Mouse (Mus musculus): Measurements from ENCODE around the gene Tjap1. TPM values are rescaled to one million over a fixed set of nuclear protein-coding genes. Genes with fewer than 3 reads are reported as not detected.

Tjap1 gene
- polyA plus RNA-seq, 1 experiment from 2014 or later, result 60.0 TPM

DNA sequence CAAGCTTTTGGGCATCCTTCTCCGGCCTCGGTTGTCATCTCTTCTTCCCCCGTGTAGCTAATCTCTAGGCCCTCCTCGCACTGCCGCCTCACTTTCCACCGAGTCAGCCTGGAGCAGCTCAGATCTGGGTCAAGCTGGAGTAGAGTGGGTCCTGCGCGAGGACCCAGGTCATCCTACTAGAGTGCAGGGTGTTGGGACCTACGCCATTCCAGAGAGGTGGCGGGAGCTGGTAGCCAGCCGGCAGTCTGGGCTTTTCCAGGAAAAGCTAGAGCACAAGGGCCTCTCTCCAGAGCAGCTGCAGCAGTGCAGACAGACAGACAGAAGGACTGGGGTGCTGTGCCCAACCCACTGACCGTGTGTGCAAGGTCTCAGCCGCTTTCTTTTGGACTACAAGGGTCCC is 40.6 kb downstream of the Tjap1 start:
- no peaks in the 10 kb centered on the region for H3K9me3 ChIP-seq
- no peaks in the 10 kb centered on the region for H3K27me3 ChIP-seq (ENCODE audit: poor library complexity, severe bottlenecking)
- H3K27ac ChIP-seq, result no peak overlapping the region
- H3K36me3 ChIP-seq (replicated peaks), result peaks cover 97% of the 10 kb centered on the region
- H3K4me1 ChIP-seq, result peaks cover 11% of the 10 kb centered on the region
- WGBS, result 89% methylated on average over 13 of the region's 13 CpGs
- no peak for DNase-seq (ENCODE audit: extremely low spot score, low spot score)
- H3K4me3 ChIP-seq, result no peak overlapping the region

DNA sequence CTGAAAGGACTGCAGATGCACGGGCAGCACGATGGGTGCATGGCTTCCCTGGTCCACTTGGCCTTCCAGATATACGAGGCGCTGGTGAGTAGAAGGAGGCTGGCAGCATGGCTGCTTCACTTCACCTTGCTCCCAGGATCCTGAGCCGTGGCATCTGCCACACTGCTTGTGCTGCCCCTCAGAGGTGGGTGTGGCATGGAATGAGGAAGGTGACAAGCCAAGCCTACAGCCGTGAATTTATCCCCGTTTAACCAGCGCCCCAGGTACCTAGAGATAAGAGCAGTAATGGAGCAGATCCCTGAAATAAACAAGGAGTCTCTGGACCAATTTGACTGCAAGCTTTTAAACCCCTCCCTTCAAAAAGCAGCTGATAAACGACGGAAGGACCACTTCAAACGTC is 41.4 kb downstream of the Tjap1 start:
- H3K27me3 ChIP-seq (ENCODE audit: poor library complexity, severe bottlenecking), result no peaks in the 10 kb centered on the region
- H3K9me3 ChIP-seq, result no peaks in the 10 kb centered on the region
- peaks cover 100% of the 10 kb centered on the region for H3K36me3 ChIP-seq (replicated peaks)
- no peak overlapping the region for H3K27ac ChIP-seq
- DNase-seq (ENCODE audit: extremely low spot score, low spot score), result no peak
- H3K4me1 ChIP-seq, result peaks cover 4% of the 10 kb centered on the region
- H3K4me3 ChIP-seq, result no peak overlapping the region
- 90% methylated on average over 11 of the region's 11 CpGs for WGBS

DNA sequence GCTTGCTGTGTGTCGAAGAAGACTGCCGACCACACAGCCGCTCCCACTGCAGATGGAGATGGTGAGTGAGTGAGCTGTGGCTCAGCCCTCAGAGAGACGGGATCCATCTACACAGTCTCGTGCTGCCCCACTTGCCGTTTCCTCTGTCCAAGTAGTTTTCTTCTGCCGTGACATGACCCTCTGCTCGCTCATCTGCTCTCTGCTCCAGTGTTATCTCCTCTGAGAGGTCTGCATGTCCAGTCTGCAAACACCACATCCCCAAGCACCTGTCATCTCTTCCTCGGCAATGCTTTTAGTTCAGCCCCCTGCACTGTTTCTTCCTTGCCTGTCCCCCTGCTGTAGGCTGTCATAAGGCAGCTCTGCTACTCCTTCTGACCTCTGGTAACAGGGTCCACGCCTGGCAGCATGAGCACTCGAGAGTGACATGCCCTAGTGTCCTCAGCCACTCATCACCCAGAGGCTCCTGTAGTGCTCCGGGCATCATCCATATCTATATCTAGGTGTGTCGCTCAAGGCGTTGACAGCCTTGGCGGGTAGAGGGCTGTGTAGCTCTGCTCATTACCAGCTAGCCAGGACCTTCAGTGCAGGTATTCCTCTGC is 43.2 kb downstream of the Tjap1 start:
- H3K36me3 ChIP-seq (replicated peaks), result peaks cover 100% of the 10 kb centered on the region
- 93% methylated on average over 15 of the region's 15 CpGs for WGBS

DNA sequence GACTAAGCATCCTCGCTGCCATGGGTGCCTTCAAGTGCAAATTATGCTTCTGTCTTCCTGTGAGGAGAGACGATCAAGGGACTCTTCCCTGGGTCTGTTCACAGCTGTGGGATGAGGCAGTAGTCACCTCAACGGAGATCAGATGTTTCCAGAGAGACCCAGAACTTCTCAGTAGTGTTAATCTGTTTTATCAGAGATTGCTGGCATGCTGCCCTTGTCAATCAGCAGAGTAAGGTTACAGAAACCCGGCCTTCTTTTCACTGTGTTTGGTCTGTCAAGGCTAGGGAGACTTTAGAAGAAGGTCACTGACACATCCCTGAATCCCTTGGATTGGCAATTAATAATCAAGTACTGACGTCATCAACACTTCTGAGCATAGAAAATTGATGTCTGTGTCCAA is 45.3 kb downstream of the Tjap1 start:
- 86% methylated on average over 5 of the region's 5 CpGs for WGBS
- Histone ChIP-seq H3K4me3 (no peak overlapping the region), H3K27ac (no peak overlapping the region), H3K9me3 (no peaks in the 10 kb centered on the region), H3K4me1 (no peaks in the 10 kb centered on the region), H3K36me3 (replicated peaks) (peaks cover 100% of the 10 kb centered on the region), H3K27me3 (ENCODE audit: poor library complexity, severe bottlenecking) (no peaks in the 10 kb centered on the region)
- DNase-seq (ENCODE audit: extremely low spot score, low spot score), result no peak

More for the DNA sequence above, 43.2 kb downstream of the Tjap1 start:
- no peaks in the 10 kb centered on the region for H3K27me3 ChIP-seq (ENCODE audit: poor library complexity, severe bottlenecking)
- H3K27ac ChIP-seq, result no peak overlapping the region
- no peaks in the 10 kb centered on the region for H3K4me1 ChIP-seq
- no peaks in the 10 kb centered on the region for H3K9me3 ChIP-seq
- DNase-seq (ENCODE audit: extremely low spot score, low spot score), result no peak
- no peak overlapping the region for H3K4me3 ChIP-seq

DNA sequence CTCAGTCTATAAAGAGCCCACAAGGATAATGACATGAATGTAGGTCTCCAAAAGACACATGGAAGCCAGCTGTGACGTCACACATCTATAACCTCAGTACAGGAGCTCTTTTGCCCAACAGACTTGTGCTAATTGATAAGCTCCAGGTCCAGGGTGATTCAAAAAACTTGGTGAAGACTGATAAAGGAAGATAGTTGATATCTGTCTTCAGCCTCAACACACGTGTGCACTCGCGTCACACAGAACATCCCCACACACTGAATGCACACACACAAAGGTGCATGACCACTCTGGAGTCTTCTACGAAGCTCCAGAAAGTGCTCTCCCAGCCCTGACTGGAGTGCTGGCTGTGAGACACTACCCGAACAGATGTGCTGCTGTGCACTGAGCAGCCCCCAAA is 45.7 kb downstream of the Tjap1 start:
- peaks cover 100% of the 10 kb centered on the region for H3K36me3 ChIP-seq (replicated peaks)
- H3K27me3 ChIP-seq (ENCODE audit: poor library complexity, severe bottlenecking), result no peaks in the 10 kb centered on the region
- no peaks in the 10 kb centered on the region for H3K9me3 ChIP-seq
- DNase-seq (ENCODE audit: extremely low spot score, low spot score), result no peak
- H3K27ac ChIP-seq, result no peak overlapping the region
- no peak overlapping the region for H3K4me3 ChIP-seq
- 93% methylated on average over 6 of the region's 6 CpGs for WGBS
- no peaks in the 10 kb centered on the region for H3K4me1 ChIP-seq

GRCm38 (mm10) chr17:46236067-46236466 is 46.8 kb downstream of the Tjap1 start:
- Histone ChIP-seq H3K36me3 (replicated peaks) (peaks cover 100% of the 10 kb centered on the region), H3K9me3 (no peaks in the 10 kb centered on the region), H3K27ac (no peak overlapping the region), H3K4me3 (no peak overlapping the region), H3K4me1 (no peaks in the 10 kb centered on the region), H3K27me3 (ENCODE audit: poor library complexity, severe bottlenecking) (no peaks in the 10 kb centered on the region)
- no peak for DNase-seq (ENCODE audit: extremely low spot score, low spot score)
- 89% methylated on average over 1 of the region's 1 CpGs for WGBS

DNA sequence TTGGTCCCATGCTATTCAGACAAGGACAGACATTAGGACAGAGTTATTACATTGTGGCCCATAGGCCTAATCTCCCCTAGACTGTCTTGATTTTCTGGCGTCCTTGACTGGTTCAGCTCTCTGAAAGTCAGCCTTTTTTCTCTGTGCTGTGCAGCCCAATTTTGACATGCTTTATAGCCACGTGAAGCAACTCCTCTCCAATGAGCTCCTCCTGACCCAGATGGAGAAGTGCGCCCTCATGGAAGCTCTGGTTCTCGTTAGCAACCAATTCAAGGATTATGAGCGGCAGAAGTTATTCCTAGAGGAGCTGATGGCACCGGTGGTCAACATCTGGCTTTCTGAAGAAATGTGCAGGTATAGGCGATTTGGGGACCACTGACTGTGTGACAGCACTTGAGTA is 55.2 kb downstream of the Tjap1 start:
- no peak overlapping the region for H3K4me3 ChIP-seq
- 83% methylated on average over 7 of the region's 7 CpGs for WGBS
- no peaks in the 10 kb centered on the region for H3K4me1 ChIP-seq
- no peak overlapping the region for H3K27ac ChIP-seq
- H3K27me3 ChIP-seq (ENCODE audit: poor library complexity, severe bottlenecking), result no peaks in the 10 kb centered on the region
- H3K9me3 ChIP-seq, result no peaks in the 10 kb centered on the region
- H3K36me3 ChIP-seq (replicated peaks), result peaks cover 100% of the 10 kb centered on the region
- DNase-seq (ENCODE audit: extremely low spot score, low spot score), result no peak

- H3K9me3 ChIP-seq, result no peaks in the 10 kb centered on the region
- no peak overlapping the region for H3K27ac ChIP-seq
- no peak overlapping the region for H3K4me3 ChIP-seq
- H3K4me1 ChIP-seq, result no peaks in the 10 kb centered on the region
- WGBS, result 93% methylated on average over 3 of the region's 3 CpGs
- peaks cover 100% of the 10 kb centered on the region for H3K36me3 ChIP-seq (replicated peaks)
- no peaks in the 10 kb centered on the region for H3K27me3 ChIP-seq (ENCODE audit: poor library complexity, severe bottlenecking)
- DNase-seq (ENCODE audit: extremely low spot score, low spot score), result no peak
Observed at GRCm38 (mm10) chr17:46221601-46222000, 61.2 kb downstream of the Tjap1 start.

- no peaks in the 10 kb centered on the region for H3K4me1 ChIP-seq
- no peaks in the 10 kb centered on the region for H3K27me3 ChIP-seq (ENCODE audit: poor library complexity, severe bottlenecking)
- H3K4me3 ChIP-seq, result no peak overlapping the region
- H3K9me3 ChIP-seq, result no peaks in the 10 kb centered on the region
- 95% methylated on average over 3 of the region's 3 CpGs for WGBS
- DNase-seq (ENCODE audit: extremely low spot score, low spot score), result no peak
- peaks cover 100% of the 10 kb centered on the region for H3K36me3 ChIP-seq (replicated peaks)
- H3K27ac ChIP-seq, result no peak overlapping the region
Observed at GRCm38 (mm10) chr17:46210550-46210949, 72.3 kb downstream of the Tjap1 start.

MicroRNAs encoded within 50 kb of the gene (microRNA counts, 519-probe panel; counts per million panel counts)
- microRNA mmu-miR-693-3p, result 341 counts per million, percentile 65 among the panel's probes with 10 or more counts
- 341 counts per million, percentile 65 among the panel's probes with 10 or more counts for microRNA mmu-miR-693-5p

Small RNA genes within 50 kb of the gene (microRNA-seq; reads per million reads assigned to microRNA genes)
- 1.8 reads per million for gene Mir693

Other genes with a start within 250 kb of the Tjap1 start
- 152 and 154 TPM in 2 replicates for gene Mrps18a, start 172.0 kb downstream of the Tjap1 start, polyA plus RNA-seq (2016; fragmentation: Nextera tagmentation; extraction: Ambion mirVana)
- gene Rsph9, start 138.8 kb downstream of the Tjap1 start, polyA plus RNA-seq (2016; fragmentation: Nextera tagmentation; extraction: Ambion mirVana), result 8.9 and 11.3 TPM in 2 replicates
- 36.3 and 36.8 TPM in 2 replicates for gene Mad2l1bp, start 129.5 kb downstream of the Tjap1 start, polyA plus RNA-seq (2016; fragmentation: Nextera tagmentation; extraction: Ambion mirVana)
- 29.8 and 30.0 TPM in 2 replicates for gene Gtpbp2, start 122.0 kb downstream of the Tjap1 start, polyA plus RNA-seq (2016; fragmentation: Nextera tagmentation; extraction: Ambion mirVana)
- gene Polh, start 80.4 kb downstream of the Tjap1 start, polyA plus RNA-seq (2016; fragmentation: Nextera tagmentation; extraction: Ambion mirVana), result 14.5 and 14.6 TPM in 2 replicates
- gene Xpo5, start 80.2 kb downstream of the Tjap1 start, polyA plus RNA-seq (2016; fragmentation: Nextera tagmentation; extraction: Ambion mirVana), result 79.7 and 80.4 TPM in 2 replicates
- 140 and 143 TPM in 2 replicates for gene Polr1c, start 35.0 kb downstream of the Tjap1 start, polyA plus RNA-seq (2016; fragmentation: Nextera tagmentation; extraction: Ambion mirVana)
- 68.3 and 72.5 TPM in 2 replicates for gene Yipf3, start 34.9 kb downstream of the Tjap1 start, polyA plus RNA-seq (2016; fragmentation: Nextera tagmentation; extraction: Ambion mirVana)
- gene Lrrc73, start 29.5 kb downstream of the Tjap1 start, polyA plus RNA-seq (2016; fragmentation: Nextera tagmentation; extraction: Ambion mirVana), result 0.81 and 1.0 TPM in 2 replicates
- gene Dlk2, start 14.4 kb upstream of the Tjap1 start, polyA plus RNA-seq (2016; fragmentation: Nextera tagmentation; extraction: Ambion mirVana), result 1.2 TPM in 2 replicates
- 5.8 and 6.1 TPM in 2 replicates for gene Abcc10, start 45.3 kb upstream of the Tjap1 start, polyA plus RNA-seq (2016; fragmentation: Nextera tagmentation; extraction: Ambion mirVana)
- 6.8 and 7.1 TPM in 2 replicates for gene Zfp318, start 100.7 kb upstream of the Tjap1 start, polyA plus RNA-seq (2016; fragmentation: Nextera tagmentation; extraction: Ambion mirVana)
- 0.76 TPM in 1 of 2 replicates, not detected in the other for gene Crip3, start 145.9 kb upstream of the Tjap1 start, polyA plus RNA-seq (2016; fragmentation: Nextera tagmentation; extraction: Ambion mirVana)
- not detected in 2 replicates for gene Slc22a7, start 155.4 kb upstream of the Tjap1 start, polyA plus RNA-seq (2016; fragmentation: Nextera tagmentation; extraction: Ambion mirVana)
- gene Ttbk1, start 204.6 kb upstream of the Tjap1 start, polyA plus RNA-seq (2016; fragmentation: Nextera tagmentation; extraction: Ambion mirVana), result 0.71 and 1.1 TPM in 2 replicates
- gene Dnph1, start 213.7 kb upstream of the Tjap1 start, polyA plus RNA-seq (2016; fragmentation: Nextera tagmentation; extraction: Ambion mirVana), result 107 TPM in 2 replicates